Mouse (Mus musculus) CH12.LX (cell line): ENCODE measurements around the gene Pik3cg. TPM values are rescaled to one million over a fixed set of nuclear protein-coding genes. Genes with fewer than 3 reads are reported as not detected.

Source experiments
- DNase-seq: peaks from one replicate; pipeline ENCODE4 v3.0.0-alpha.2; 2013; ENCODE audit errors: extremely low read depth
- H3K27ac ChIP-seq: 2 replicates; pipeline ENCODE4 v1.5.1; 2012; ENCODE audit warnings: low read depth, mild to moderate bottlenecking, control low read depth, moderate library complexity; ENCODE audit not compliant: insufficient read depth
- H3K27me3 ChIP-seq: replicated peaks from 2 replicates; pipeline ENCODE3; 2012; ENCODE audit warnings: inconsistent platforms
- H3K36me3 ChIP-seq, 2 experiments: replicated peaks in 1 of 2; 2 replicates each; pipeline versions ENCODE3 to v1.6.1; 2012; ENCODE audit warnings: inconsistent platforms in 1 of 2, low read length in 1 of 2, mild to moderate bottlenecking in 1 of 2, mixed read lengths in 1 of 2, moderate library complexity in 1 of 2; ENCODE audit not compliant: control insufficient read depth in 1 of 2, insufficient read depth in 1 of 2
- H3K4me1 ChIP-seq, 2 experiments: 2 replicates each; pipeline ENCODE4 v1.6.1; 2012; ENCODE audit warnings: inconsistent platforms in 1 of 2, moderate library complexity in 1 of 2; ENCODE audit not compliant: insufficient read depth in 2 of 2, control insufficient read depth in 1 of 2
- H3K4me2 ChIP-seq: 2 replicates; pipeline ENCODE4 v1.6.1; 2012; ENCODE audit warnings: low read depth, mild to moderate bottlenecking, control low read depth; ENCODE audit not compliant: poor library complexity, insufficient read depth, severe bottlenecking
- H3K4me3 ChIP-seq, 3 experiments: fragments of 150-350 bp in 1 of 3; sonication (generic) in 1 of 3; replicated peaks in 1 of 3; 2 replicates each; pipeline versions ENCODE3 to v1.5.1; 2011 to 2012; ENCODE audit warnings: low read depth in 2 of 3, low read length in 2 of 3, mild to moderate bottlenecking in 2 of 3, moderate library complexity in 2 of 3, control low read depth in 1 of 3, improper control_type of control experiment in 1 of 3, inconsistent platforms in 1 of 3, mixed read lengths in 1 of 3; ENCODE audit not compliant: poor library complexity in 1 of 3
- H3K79me2 ChIP-seq: replicated peaks from 2 replicates; pipeline ENCODE4 v1.6.1; 2012; ENCODE audit warnings: mild to moderate bottlenecking, moderate library complexity; ENCODE audit not compliant: control insufficient read depth, poor library complexity, insufficient read depth, severe bottlenecking; ENCODE audit errors: extremely low read depth
- H3K9ac ChIP-seq: 2 replicates; pipeline ENCODE4 v1.6.1; 2012; ENCODE audit warnings: low read depth, mild to moderate bottlenecking, control low read depth, moderate library complexity; ENCODE audit not compliant: insufficient read depth
- H3K9me3 ChIP-seq: replicated peaks from 2 replicates; pipeline ENCODE3; 2012; ENCODE audit warnings: low read length, inconsistent platforms, mixed read lengths
- BHLHE40 ChIP-seq: IDR thresholded peaks from 2 replicates; pipeline ENCODE4 v1.6.1; 2011; ENCODE audit warnings: mild to moderate bottlenecking, low read depth, low read length, improper control_type of control experiment
- CHD1 ChIP-seq: IDR thresholded peaks from 2 replicates; pipeline ENCODE4 v1.6.1; 2012; ENCODE audit warnings: low read depth, low read length, improper control_type of control experiment, inconsistent platforms
- CHD2 ChIP-seq: IDR thresholded peaks from 2 replicates; pipeline ENCODE4 v1.6.1; 2011; ENCODE audit warnings: low read length, improper control_type of control experiment
- CTCF ChIP-seq, 2 experiments: IDR thresholded peaks in 1 of 2; conservative IDR thresholded peaks in 1 of 2; 2 replicates each; pipeline ENCODE4 v1.5.1; 2011 to 2012; ENCODE audit warnings: low read depth in 2 of 2, low read length in 2 of 2, improper control_type of control experiment in 1 of 2, inconsistent platforms in 1 of 2, mild to moderate bottlenecking in 1 of 2, moderate library complexity in 1 of 2
- E2F4 ChIP-seq: IDR thresholded peaks from 2 replicates; pipeline ENCODE4 v1.6.1; 2011; ENCODE audit warnings: low read depth, low read length, improper control_type of control experiment; ENCODE audit not compliant: insufficient replicate concordance
- ELF1 ChIP-seq: IDR thresholded peaks from 2 replicates; pipeline ENCODE4 v1.6.1; 2014; ENCODE audit warnings: low read depth, mild to moderate bottlenecking, inconsistent platforms, low read length, improper control_type of control experiment
- EP300 ChIP-seq: IDR thresholded peaks from 2 replicates; pipeline ENCODE4 v1.6.1; 2011; ENCODE audit warnings: low read length, improper control_type of control experiment
- ETS1 ChIP-seq: conservative IDR thresholded peaks from 2 replicates; pipeline ENCODE4 v1.6.1; 2012; ENCODE audit warnings: low read depth, mild to moderate bottlenecking, inconsistent platforms, low read length, improper control_type of control experiment, moderate library complexity
- GABPA ChIP-seq: IDR thresholded peaks from 2 replicates; pipeline ENCODE4 v1.6.1; 2012; ENCODE audit warnings: low read depth, low read length, improper control_type of control experiment, inconsistent platforms; ENCODE audit not compliant: insufficient replicate concordance
- HCFC1 ChIP-seq: IDR thresholded peaks from 2 replicates; pipeline ENCODE4 v1.6.1; 2012; ENCODE audit warnings: low read depth, mild to moderate bottlenecking, inconsistent platforms, low read length, improper control_type of control experiment
- IRF4 ChIP-seq: IDR thresholded peaks from 2 replicates; pipeline ENCODE4 v1.6.1; 2014; ENCODE audit warnings: low read depth, mild to moderate bottlenecking, inconsistent platforms, low read length, improper control_type of control experiment
- JUN ChIP-seq: IDR thresholded peaks from 2 replicates; pipeline ENCODE4 v1.6.1; 2011; ENCODE audit warnings: low read depth, mild to moderate bottlenecking, low read length, improper control_type of control experiment, moderate library complexity; ENCODE audit not compliant: insufficient read depth
- JUND ChIP-seq: conservative IDR thresholded peaks from 2 replicates; pipeline ENCODE4 v1.6.1; 2011; ENCODE audit warnings: low read depth, low read length, improper control_type of control experiment
- KAT2A ChIP-seq: IDR thresholded peaks from 2 replicates; pipeline ENCODE4 v1.6.1; 2012; ENCODE audit warnings: low read length, improper control_type of control experiment, inconsistent platforms; ENCODE audit not compliant: insufficient replicate concordance
- MAFK ChIP-seq: IDR thresholded peaks from 2 replicates; pipeline ENCODE4 v1.6.1; 2011; ENCODE audit warnings: low read length, improper control_type of control experiment; ENCODE audit not compliant: insufficient replicate concordance
- MAX ChIP-seq: IDR thresholded peaks from 2 replicates; pipeline ENCODE4 v1.6.1; 2011; ENCODE audit warnings: low read length, improper control_type of control experiment
- MAZ ChIP-seq: IDR thresholded peaks from 2 replicates; pipeline ENCODE4 v1.6.1; 2012; ENCODE audit warnings: low read depth, mild to moderate bottlenecking, inconsistent platforms, low read length, improper control_type of control experiment, moderate library complexity
- MEF2A ChIP-seq: IDR thresholded peaks from 2 replicates; pipeline ENCODE4 v1.6.1; 2014; ENCODE audit warnings: low read depth, mild to moderate bottlenecking, inconsistent platforms, low read length, improper control_type of control experiment, borderline replicate concordance
- MXI1 ChIP-seq: IDR thresholded peaks from 2 replicates; pipeline ENCODE4 v1.6.1; 2011; ENCODE audit warnings: mild to moderate bottlenecking, low read depth, low read length, improper control_type of control experiment
- MYC ChIP-seq: IDR thresholded peaks from 2 replicates; pipeline ENCODE4 v1.6.1; 2011; ENCODE audit warnings: low read depth, mild to moderate bottlenecking, improper control_type of control experiment, low read length
- NELFE ChIP-seq: IDR thresholded peaks from 2 replicates; pipeline ENCODE4 v1.6.1; 2011; ENCODE audit warnings: low read depth, low read length, improper control_type of control experiment
- NRF1 ChIP-seq: IDR thresholded peaks from 2 replicates; pipeline ENCODE4 v1.6.1; 2014; ENCODE audit warnings: low read depth, mild to moderate bottlenecking, inconsistent platforms, low read length, improper control_type of control experiment, moderate library complexity
- PAX5 ChIP-seq: IDR thresholded peaks from 2 replicates; pipeline ENCODE4 v1.6.1; 2012; ENCODE audit warnings: low read length, inconsistent platforms, mixed read lengths
- POLR2A ChIP-seq: IDR thresholded peaks from 2 replicates; pipeline ENCODE4 v1.6.1; 2011; ENCODE audit warnings: low read depth, mild to moderate bottlenecking, improper control_type of control experiment, low read length
- POLR2AphosphoS2 ChIP-seq: IDR thresholded peaks from 2 replicates; pipeline ENCODE4 v1.6.1; 2011; ENCODE audit warnings: low read depth, low read length, improper control_type of control experiment
- RAD21 ChIP-seq: IDR thresholded peaks from 2 replicates; pipeline ENCODE4 v1.6.1; 2011; ENCODE audit warnings: low read depth, mild to moderate bottlenecking, low read length, improper control_type of control experiment, moderate library complexity
- RCOR1 ChIP-seq: conservative IDR thresholded peaks from 2 replicates; pipeline ENCODE4 v1.6.1; 2012; ENCODE audit warnings: low read depth, mild to moderate bottlenecking, inconsistent platforms, low read length, improper control_type of control experiment
- SIN3A ChIP-seq: IDR thresholded peaks from 2 replicates; pipeline ENCODE4 v1.6.1; 2012; ENCODE audit warnings: low read length, improper control_type of control experiment, inconsistent platforms
- SMC3 ChIP-seq: IDR thresholded peaks from 2 replicates; pipeline ENCODE4 v1.6.1; 2011; ENCODE audit warnings: low read depth, low read length, improper control_type of control experiment
- TBP ChIP-seq: conservative IDR thresholded peaks from 2 replicates; pipeline ENCODE4 v1.6.1; 2011; ENCODE audit warnings: low read depth, low read length, improper control_type of control experiment
- TCF12 ChIP-seq: IDR thresholded peaks from 2 replicates; pipeline ENCODE4 v1.6.1; 2014; ENCODE audit warnings: low read depth, mild to moderate bottlenecking, inconsistent platforms, low read length, improper control_type of control experiment
- UBTF ChIP-seq: IDR thresholded peaks from 2 replicates; pipeline ENCODE4 v1.6.1; 2012; ENCODE audit warnings: low read depth, mild to moderate bottlenecking, inconsistent platforms, low read length, improper control_type of control experiment, moderate library complexity
- USF1 ChIP-seq: IDR thresholded peaks from 2 replicates; pipeline ENCODE4 v1.6.1; 2014; ENCODE audit warnings: low read depth, mild to moderate bottlenecking, inconsistent platforms, low read length, improper control_type of control experiment
- USF2 ChIP-seq: conservative IDR thresholded peaks from 2 replicates; pipeline ENCODE4 v1.6.1; 2011; ENCODE audit warnings: low read depth, low read length, improper control_type of control experiment
- ZC3H11A ChIP-seq: IDR thresholded peaks from 2 replicates; pipeline ENCODE4 v1.6.1; 2012; ENCODE audit warnings: low read depth, mild to moderate bottlenecking, inconsistent platforms, low read length, improper control_type of control experiment
- ZKSCAN1 ChIP-seq: IDR thresholded peaks from 2 replicates; pipeline ENCODE4 v1.6.1; 2012; ENCODE audit warnings: low read depth, inconsistent platforms, low read length, improper control_type of control experiment, borderline replicate concordance
- ZMIZ1 ChIP-seq: IDR thresholded peaks from 2 replicates; pipeline ENCODE4 v1.6.1; 2012; ENCODE audit warnings: low read depth, mild to moderate bottlenecking, inconsistent platforms, low read length, improper control_type of control experiment
- ZNF384 ChIP-seq: IDR thresholded peaks from 2 replicates; pipeline ENCODE4 v1.6.1; 2012; ENCODE audit warnings: low read depth, low read length, improper control_type of control experiment, inconsistent platforms
- dilution Hi-C: fragments of 300-500 bp; cut with MboI; formaldehyde crosslinking; loops from 2 replicates; pipeline ENCODE4 v1.14.3; 2020; ENCODE audit warnings: low sequenced_read_pairs; ENCODE audit not compliant: extremely low pct_unique_long_range_greater_than_20kb, extremely low pct_ligation_motif_present
- in situ Hi-C: fragments of 300-500 bp; cut with MboI; formaldehyde crosslinking; loops from 3 replicates; pipeline ENCODE4 v1.14.3; 2019; ENCODE audit warnings: low sequenced_read_pairs, low pct_ligation_motif_present, low pct_unique_long_range_greater_than_20kb, mixed read lengths
- polyA plus RNA-seq: library from polyadenylated mRNA; unstranded; fragments of >175 nt; gene quantifications from 2 replicates; pipeline ENCODE4 v1.2.1, GENCODE M21; 2012; ENCODE audit warnings: low read depth; ENCODE audit not compliant: insufficient read length
- total RNA-seq, 2 experiments: library from RNA; depleted of rRNA; stranded (reverse); fragments of 300-350 nt in 1 of 2; fragments of >200 nt in 1 of 2; gene quantifications; 2 replicates each; pipeline ENCODE4 v1.2.3; 2012 to 2014

Gene Pik3cg
- total and polyA plus RNA-seq, 3 experiments = 35.4 to 40.6 (median 35.8) TPM

DNA sequence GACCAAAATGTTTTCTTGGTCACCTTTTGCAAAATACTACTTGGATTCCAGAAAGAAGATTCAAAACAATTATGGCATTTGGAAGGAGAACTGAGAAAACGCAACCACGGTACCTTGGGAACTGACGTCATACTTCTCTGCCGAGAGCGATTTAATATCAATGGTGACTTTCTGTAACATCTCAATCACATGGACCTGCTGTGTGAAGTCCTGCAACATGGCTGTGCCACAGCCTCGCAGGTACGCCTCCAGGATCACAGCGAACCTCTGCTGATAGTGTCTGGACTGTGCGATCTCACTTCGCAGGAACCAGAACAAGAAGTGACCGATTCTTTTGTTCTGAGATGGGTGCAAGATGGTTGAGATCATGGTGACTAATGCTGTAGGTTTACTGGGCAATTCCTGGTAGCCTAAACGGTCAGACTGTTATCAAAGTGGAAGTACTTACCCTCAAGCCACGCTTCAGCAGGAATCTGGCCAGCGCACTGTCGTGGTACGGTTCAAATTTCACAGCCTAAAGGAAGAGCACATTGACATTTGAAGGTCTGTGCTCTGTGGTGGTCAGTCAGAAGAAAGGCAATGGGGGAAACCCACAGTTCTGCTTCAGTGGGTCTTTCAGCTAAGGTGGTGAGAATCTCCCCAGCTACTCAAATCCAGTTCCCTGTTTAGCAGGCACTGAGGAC lies 7.9 kb downstream of the Pik3cg start:
- H3K36me3 ChIP-seq = peaks cover 31 to 48% of the 10 kb centered on the region in 2 experiments
- in situ Hi-C loops (no loop called here), dilution Hi-C loops (no loop called here)
- H3K4me1 ChIP-seq = peaks cover 27 to 89% of the 10 kb centered on the region in 2 experiments
- H3K4me3 ChIP-seq = peak overlapping the region; percentile 29 to 74 (median 34)
- H3K9ac ChIP-seq = peak overlapping the region; percentile 77
- peak overlapping the region; percentile 100 for H3K27ac ChIP-seq
- H3K9me3 ChIP-seq = peaks cover 9% of the 10 kb centered on the region
- TF ChIP-seq IRF4 (peak; percentile 84), KAT2A (no peak), POLR2AphosphoS2 (no peak; the same call in 1 of the 2 replicates), NELFE (peak; percentile 53), E2F4 (no peak), SMC3 (no peak), CHD1 (peak; percentile 92), TBP (0 out of 2 replicates have a peak, but pooled peaks have one; percentile 64), POLR2A (no peak), ZMIZ1 (0 out of 2 replicates have a peak, but pooled peaks have one; percentile 13), MAZ (no peak), SIN3A (peak; percentile 91), NRF1 (peak; percentile 29; the same call in 1 of the 2 replicates), GABPA (no peak), MXI1 (peak; percentile 83), ZKSCAN1 (no peak), ZC3H11A (no peak), RCOR1 (peak; percentile 75; the same call in 1 of the 2 replicates), RAD21 (peak; percentile 9), MAX (peak; percentile 84), USF2 (no peak), MEF2A (no peak; the same call in 1 of the 2 replicates), ELF1 (0 out of 2 replicates have a peak, but pooled peaks have one; percentile 39), JUN (peak; percentile 81), JUND (peak; percentile 87), CHD2 (peak; percentile 42; the same call in 1 of the 2 replicates), USF1 (no peak), BHLHE40 (peak; percentile 52; the same call in 1 of the 2 replicates), MYC (peak; percentile 86), EP300 (peak; percentile 69), PAX5 (no peak), ZNF384 (peak; percentile 4; the same call in 1 of the 2 replicates), UBTF (no peak), HCFC1 (no peak), TCF12 (peak; percentile 50), ETS1 (peak; percentile 81), CTCF (conservative IDR thresholded peaks at IDR 0.05 in 1 of 2, IDR thresholded peaks at IDR 0.05 in 1 of 2; ENCODE audit: low read depth in 2 of 2, low read length in 2 of 2) (no peak), MAFK (no peak)
- H3K4me2 ChIP-seq = peak overlapping the region; percentile 72
- peaks cover 38% of the 10 kb centered on the region for H3K79me2 ChIP-seq
- peak; percentile 92 for DNase-seq
- H3K27me3 ChIP-seq = no peaks in the 10 kb centered on the region
